Mouse (Mus musculus) E14TG2a.4 (cell line): ENCODE results near the gene Eppin.

ENCODE experiments used
- CTCF ChIP-seq: conservative IDR thresholded peaks from 2 replicates; pipeline ENCODE4 v1.5.1; 2014; ENCODE audit warnings: low read length
- POU5F1 ChIP-seq: IDR thresholded peaks from 2 replicates; pipeline ENCODE4 v1.6.1; 2014; ENCODE audit warnings: low read length, borderline replicate concordance

- TF ChIP-seq CTCF = no peak
- no peak for TF ChIP-seq POU5F1
Observed at GRCm38 (mm10) chr2:164567460-164567859, 25.9 kb downstream of the Eppin start.
